8 mouse cellular contexts compared by ENCODE assay signal in genomic region chr9:53301801-53302311, GRCm38 (mm10). TPM values are rescaled to one million over a fixed set of nuclear protein-coding genes. Genes with fewer than 3 reads are reported as not detected.
DNase-seq lines count a peak whose midpoint lies in the region; ATAC-seq lines count a peak whose summit lies in the region.

No protein-coding gene starts in this region.

- H3K27me3 ChIP-seq in liver, embryonic 15.5 days = peaks cover 17% of the 10 kb centered on the region
- H3K27me3 ChIP-seq in neural tube, embryonic 13.5 days = peaks cover 21% of the 10 kb centered on the region

- no peaks in the 10 kb centered on the region for H3K9me3 ChIP-seq in liver, embryonic 15.5 days (replicated peaks)
- no peaks in the 10 kb centered on the region for H3K9me3 ChIP-seq in neural tube, embryonic 13.5 days

- peak overlapping the region; percentile 27 for H3K4me3 ChIP-seq in liver, embryonic 15.5 days (replicated peaks)
- H3K4me3 ChIP-seq in neural tube, embryonic 13.5 days = peak overlapping the region; percentile 35

- H3K27ac ChIP-seq in liver, embryonic 15.5 days (replicated peaks) = no peak overlapping the region
- H3K27ac ChIP-seq in neural tube, embryonic 13.5 days (replicated peaks) = no peak overlapping the region

- no peaks in the 10 kb centered on the region for H3K4me1 ChIP-seq in liver, embryonic 15.5 days (replicated peaks)
- H3K4me1 ChIP-seq in neural tube, embryonic 13.5 days (replicated peaks) = peaks cover 11% of the 10 kb centered on the region

- no peaks in the 10 kb centered on the region for H3K36me3 ChIP-seq in liver, embryonic 15.5 days (replicated peaks)
- H3K36me3 ChIP-seq in neural tube, embryonic 13.5 days = no peaks in the 10 kb centered on the region

- no peak overlapping the region for H3K9ac ChIP-seq in liver, embryonic 15.5 days
- peak overlapping the region; percentile 39 for H3K9ac ChIP-seq in neural tube, embryonic 13.5 days

- peak overlapping the region; percentile 63 for H3K4me2 ChIP-seq in liver, embryonic 15.5 days
- H3K4me2 ChIP-seq in neural tube, embryonic 13.5 days = peak overlapping the region; percentile 76

- 13% methylated on average over 19 of the region's 19 CpGs for WGBS in liver, embryonic 15.5 days (ENCODE audit: insufficient replicate concordance)
- WGBS in neural tube, embryonic 13.5 days = 4% methylated on average over 19 of the region's 19 CpGs

- no peak for ATAC-seq in liver, embryonic 15.5 days (ENCODE audit: insufficient read depth)
- ATAC-seq in neural tube, embryonic 13.5 days (ENCODE audit: low read depth) = 0 out of 2 replicates have a peak, but pooled peaks have one; percentile 15

- intact Hi-C loops in gastrocnemius, postnatal 36 days (cut with DNase I) = no loop called here

- peak; percentile 3 for DNase-seq in adrenal gland, postnatal 10 days
- no peak for DNase-seq in adrenal gland, adult (ENCODE audit: inconsistent age in 2 of 2, low spot score in 1 of 2)
- DNase-seq in urinary bladder, adult 18-20 months (ENCODE audit: low spot score in 2 of 2) = peak; percentile 23 to 27
- no peak for DNase-seq in urinary bladder, postnatal 10 days (ENCODE audit: low spot score)
- DNase-seq in induced T-regulatory cell, adult 2 months (ENCODE audit: low read depth) = peak; percentile 3
- DNase-seq in gastrocnemius, postnatal 36 days = no peak

RNA-seq across cellular contexts. Expression of gene Exph5, which starts 0.4 kb away (rescaled TPM):
- total RNA-seq in adrenal gland, postnatal 10 days (2021) = 1 to 10 TPM in 1 of 2 experiments, under 1 TPM in 1; 0.70 to 1.1 TPM
- polyA plus RNA-seq in liver, embryonic 15.5 days (2015; fragmentation: Nextera tagmentation; extraction: Ambion mirVana) = 0.35 and 0.47 TPM in 2 replicates
- polyA plus RNA-seq in neural tube, embryonic 13.5 days (2015; fragmentation: Nextera tagmentation; extraction: Ambion mirVana) = 0.08 and 0.10 TPM in 2 replicates
- 1 to 10 TPM in 1 of 2 experiments, under 1 TPM in 1; 0.42 to 1.6 TPM for total RNA-seq in gastrocnemius, postnatal 36 days (2021)

RNA-seq across cellular contexts. Expression of gene Ddx10, which starts 54.0 kb away (rescaled TPM):
- 10 to 100 TPM; 17.9 to 20.4 TPM for total RNA-seq in adrenal gland, postnatal 10 days (2021)
- 10.7 and 11.0 TPM in 2 replicates for polyA plus RNA-seq in liver, embryonic 15.5 days (2015; fragmentation: Nextera tagmentation; extraction: Ambion mirVana)
- 26.6 and 26.7 TPM in 2 replicates for polyA plus RNA-seq in neural tube, embryonic 13.5 days (2015; fragmentation: Nextera tagmentation; extraction: Ambion mirVana)
- total RNA-seq in gastrocnemius, postnatal 36 days (2021) = 10 to 100 TPM in 1 of 2 experiments, 1 to 10 TPM in 1; 7.7 to 10.6 TPM

Comparison
In these comparisons a context has a peak if more than half of its experiments do, and no peak if none do; other contexts are left out.
1. DNase-seq: peak in adrenal gland, postnatal 10 days (single experiment), urinary bladder, adult 18-20 months (2 of 2) and induced T-regulatory cell, adult 2 months (single experiment); none in adrenal gland, adult (0 of 2), urinary bladder, postnatal 10 days (single experiment) and gastrocnemius, postnatal 36 days (0 of 2).